Mouse (Mus musculus) layer of hippocampus, adult 11-12 months (tissue): ENCODE data around the gene Rnf182.

ENCODE experiments used
- DNase-seq: peaks from one replicate; pipeline ENCODE4 v3.0.0; 2022; ENCODE audit warnings: low spot score

The Rnf182 gene

GRCm38 (mm10) chr13:43614667-43615066 is 843 bp upstream of the Rnf182 start:
- no peak for DNase-seq

- DNase-seq = no peak
Observed at GRCm38 (mm10) chr13:43615194-43615576, 325 bp upstream of the Rnf182 start.

GRCm38 (mm10) chr13:43616551-43616950 is 1.0 kb downstream of the Rnf182 start:
- DNase-seq = no peak

GRCm38 (mm10) chr13:43619550-43620175 is 4.2 kb downstream of the Rnf182 start:
- no peak for DNase-seq

GRCm38 (mm10) chr13:43627922-43628321 is 12.4 kb downstream of the Rnf182 start:
- no peak for DNase-seq

- DNase-seq = no peak
Observed at GRCm38 (mm10) chr13:43629785-43630184, 14.3 kb downstream of the Rnf182 start.

GRCm38 (mm10) chr13:43631266-43631665 is 15.8 kb downstream of the Rnf182 start:
- no peak for DNase-seq

GRCm38 (mm10) chr13:43633024-43633423 is 17.5 kb downstream of the Rnf182 start:
- DNase-seq = no peak

- peak; percentile 56 for DNase-seq
Observed at GRCm38 (mm10) chr13:43637720-43638119, 22.2 kb downstream of the Rnf182 start.

- DNase-seq = no peak
Observed at GRCm38 (mm10) chr13:43644991-43645390, 29.5 kb downstream of the Rnf182 start.

GRCm38 (mm10) chr13:43648556-43648955 is 33.0 kb downstream of the Rnf182 start:
- DNase-seq = no peak

GRCm38 (mm10) chr13:43651277-43651676 is 35.8 kb downstream of the Rnf182 start:
- no peak for DNase-seq

- DNase-seq = no peak
Observed at GRCm38 (mm10) chr13:43654091-43654490, 38.6 kb downstream of the Rnf182 start.

- DNase-seq = no peak
Observed at GRCm38 (mm10) chr13:43663225-43663624, 47.7 kb downstream of the Rnf182 start.

- DNase-seq = no peak
Observed at GRCm38 (mm10) chr13:43666130-43666529, 50.6 kb downstream of the Rnf182 start.

GRCm38 (mm10) chr13:43666920-43667319 is 51.4 kb downstream of the Rnf182 start:
- no peak for DNase-seq

- DNase-seq = no peak
Observed at GRCm38 (mm10) chr13:43677159-43677882, 61.8 kb downstream of the Rnf182 start.

GRCm38 (mm10) chr13:43677883-43678244 is 62.4 kb downstream of the Rnf182 start:
- no peak for DNase-seq

- peak; percentile 53 for DNase-seq
Observed at GRCm38 (mm10) chr13:43684499-43684994, 69.0 kb downstream of the Rnf182 start.

GRCm38 (mm10) chr13:43688065-43688464 is 72.6 kb downstream of the Rnf182 start:
- DNase-seq = no peak

GRCm38 (mm10) chr13:43691755-43692154 is 76.2 kb downstream of the Rnf182 start:
- DNase-seq = no peak

GRCm38 (mm10) chr13:43695521-43695920 is 80.0 kb downstream of the Rnf182 start:
- no peak for DNase-seq

- DNase-seq = no peak
Observed at GRCm38 (mm10) chr13:43696011-43696410, 80.5 kb downstream of the Rnf182 start.

GRCm38 (mm10) chr13:43698506-43698905 is 83.0 kb downstream of the Rnf182 start:
- no peak for DNase-seq
